Mouse (Mus musculus): ENCODE data around the gene Igsf21.

GRCm38 (mm10) chr4:140084521-140085011 is 162.0 kb downstream of the Igsf21 start:
- no peak for TF ChIP-seq CTCF (IDR thresholded peaks at IDR 0.05; ENCODE audit: low read depth)
- TF ChIP-seq EP300 (IDR thresholded peaks at IDR 0.05; ENCODE audit: low read depth): no peak
